Mouse (Mus musculus) limb, embryonic 10.5 days (tissue): Measurements from ENCODE around the gene 4921524J17Rik. TPM values are rescaled to one million over a fixed set of nuclear protein-coding genes. Genes with fewer than 3 reads are reported as not detected.

Experiments
- DNase-seq: peaks from one replicate; pipeline ENCODE4 v3.0.0-alpha.2; 2017; ENCODE audit warnings: low spot score
- H3K27ac ChIP-seq: fragments of 300-500 bp; sonication (generic); 2 replicates; pipeline ENCODE4 v1.5.1; 2016; ENCODE audit warnings: mild to moderate bottlenecking
- H3K27me3 ChIP-seq: fragments of 300-500 bp; sonication (generic); 2 replicates; pipeline ENCODE4 v1.6.1; 2016; ENCODE audit warnings: low read depth, mild to moderate bottlenecking; ENCODE audit not compliant: poor library complexity, severe bottlenecking
- H3K36me3 ChIP-seq: fragments of 300-500 bp; sonication (generic); 2 replicates; pipeline ENCODE4 v1.6.1; 2016; ENCODE audit warnings: mild to moderate bottlenecking, moderate library complexity
- H3K4me1 ChIP-seq: fragments of 300-500 bp; sonication (generic); 2 replicates; pipeline ENCODE4 v1.6.1; 2016
- H3K4me3 ChIP-seq: fragments of 300-500 bp; sonication (generic); 2 replicates; pipeline ENCODE4 v1.5.1; 2016; ENCODE audit warnings: mild to moderate bottlenecking, moderate library complexity
- H3K9me3 ChIP-seq: fragments of 300-500 bp; sonication (generic); replicated peaks from 2 replicates; pipeline ENCODE4 v1.6.1; 2016; ENCODE audit warnings: mild to moderate bottlenecking
- WGBS: fragments of 180-500 bp; shearing (Covaris S2); methylation state at CpG from one replicate; pipeline ENCODE4 v1.1.7; 2016; 5-methylcytosine and 5-hydroxymethylcytosine counted together
- polyA plus RNA-seq: library from polyadenylated mRNA; unstranded; fragments of >200 nt; fragmentation: Nextera tagmentation; extraction: Ambion mirVana; gene quantifications from 2 replicates; pipeline ENCODE4 v1.2.1, GENCODE M21; 2016

The 4921524J17Rik gene
- polyA plus RNA-seq, 1 experiment from 2014 or later: 41.4 TPM

DNA sequence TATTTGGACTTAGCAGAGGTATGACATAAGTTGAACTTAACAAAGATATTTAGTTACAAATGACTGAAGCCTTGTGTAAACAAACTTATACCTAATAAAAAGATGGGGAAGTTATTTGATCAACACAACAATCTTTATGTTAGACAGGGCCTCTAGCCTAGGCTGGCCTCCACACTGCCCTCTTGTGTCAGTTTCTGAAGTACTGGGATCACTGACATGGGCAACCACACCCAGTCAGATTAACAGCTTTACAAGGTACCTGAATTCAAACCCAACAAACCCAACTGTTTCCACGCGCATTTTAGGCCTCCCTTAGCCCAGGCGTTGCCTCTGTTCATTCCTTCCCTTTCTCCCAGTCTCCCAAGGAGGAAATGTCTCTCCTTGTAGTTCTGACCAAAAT, 28.7 kb upstream of the 4921524J17Rik start:
- H3K9me3 ChIP-seq: no peaks in the 10 kb centered on the region
- 73% methylated on average over 3 of the region's 3 CpGs for WGBS
- no peak for DNase-seq
- no peaks in the 10 kb centered on the region for H3K27me3 ChIP-seq
- no peaks in the 10 kb centered on the region for H3K4me1 ChIP-seq
- H3K27ac ChIP-seq: no peak overlapping the region
- no peak overlapping the region for H3K4me3 ChIP-seq
- H3K36me3 ChIP-seq: no peaks in the 10 kb centered on the region

DNA sequence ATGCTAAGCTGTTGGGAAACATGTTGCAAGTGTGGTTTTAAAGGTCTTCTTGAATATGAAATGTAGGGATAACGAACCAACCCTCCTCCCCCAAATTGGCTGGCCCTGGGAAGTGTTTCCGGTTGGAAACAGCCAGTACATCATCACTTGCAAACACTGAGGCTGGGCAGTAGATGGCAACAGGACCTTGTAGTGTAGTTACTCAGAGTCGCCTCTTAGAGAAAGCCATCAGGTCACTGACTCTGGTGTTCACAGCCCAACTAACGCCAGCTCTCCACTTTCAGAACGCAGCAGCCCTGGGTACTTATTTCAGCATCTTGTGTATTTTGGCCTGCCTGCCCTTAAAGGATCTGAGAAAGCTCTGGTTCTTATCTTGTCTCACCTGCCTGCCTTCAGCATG, 28.2 kb upstream of the 4921524J17Rik start:
- H3K4me3 ChIP-seq: no peak overlapping the region
- DNase-seq: no peak
- H3K36me3 ChIP-seq: no peaks in the 10 kb centered on the region
- no peak overlapping the region for H3K27ac ChIP-seq
- 35% methylated on average over 5 of the region's 5 CpGs for WGBS
- no peaks in the 10 kb centered on the region for H3K27me3 ChIP-seq
- H3K4me1 ChIP-seq: no peaks in the 10 kb centered on the region
- H3K9me3 ChIP-seq: no peaks in the 10 kb centered on the region

- H3K27ac ChIP-seq: no peak overlapping the region
- H3K4me3 ChIP-seq: no peak overlapping the region
- H3K27me3 ChIP-seq: no peaks in the 10 kb centered on the region
- H3K9me3 ChIP-seq: no peaks in the 10 kb centered on the region
- no peaks in the 10 kb centered on the region for H3K36me3 ChIP-seq
- no peak for DNase-seq
- 0 out of 2 replicates have a peak, but pooled peaks cover 3% of the 10 kb centered on the region for H3K4me1 ChIP-seq
- 84% methylated on average over 3 of the region's 3 CpGs for WGBS
Measured at GRCm38 (mm10) chr8:85459582-85459981, 26.9 kb upstream of the 4921524J17Rik start.

DNA sequence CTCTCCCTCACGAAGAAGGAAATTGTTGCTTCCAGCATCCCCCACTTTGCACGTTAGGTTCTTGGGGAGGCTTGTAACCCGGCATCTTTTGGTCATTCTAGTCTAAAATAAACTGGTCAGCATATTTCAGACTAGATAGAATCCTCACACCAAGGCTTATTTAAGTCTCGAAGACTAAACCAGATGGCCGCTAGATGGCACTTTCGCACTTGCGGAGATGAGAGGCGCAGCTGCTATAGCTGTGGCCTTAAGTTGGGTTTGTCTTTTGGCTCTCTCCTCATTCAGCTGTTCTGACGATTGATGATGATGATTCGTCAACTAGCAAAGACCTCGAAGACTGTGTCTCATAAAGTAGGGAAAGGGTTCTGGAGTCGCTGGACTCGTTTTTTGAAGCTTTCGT, 23.9 kb upstream of the 4921524J17Rik start:
- Histone ChIP-seq H3K27ac (no peak overlapping the region), H3K4me1 (peaks cover 22% of the 10 kb centered on the region), H3K36me3 (no peaks in the 10 kb centered on the region), H3K9me3 (no peaks in the 10 kb centered on the region), H3K4me3 (no peak overlapping the region), H3K27me3 (no peaks in the 10 kb centered on the region)
- peak; percentile 72 for DNase-seq
- 10% methylated on average over 14 of the region's 14 CpGs for WGBS

DNA sequence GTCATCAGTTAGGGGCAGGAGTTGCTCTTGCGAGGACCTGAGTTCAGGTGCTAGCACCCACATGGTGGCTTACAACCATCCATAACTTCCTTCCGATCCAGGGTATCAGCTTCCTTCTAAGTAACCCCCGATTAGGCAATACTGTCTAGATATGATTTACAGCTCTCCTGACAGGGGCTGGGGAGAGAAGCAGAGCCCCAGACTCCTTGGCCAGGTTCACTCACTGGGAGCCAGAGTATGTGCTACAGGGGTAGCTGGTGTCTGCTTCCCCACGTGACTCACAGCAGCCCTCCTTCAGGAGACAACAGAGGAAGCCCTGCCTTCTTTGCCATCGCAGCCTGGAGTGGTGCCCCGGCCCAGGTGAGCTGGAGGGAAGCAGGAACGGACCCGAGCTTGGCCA, 22.1 kb upstream of the 4921524J17Rik start:
- 70% methylated on average over 8 of the region's 8 CpGs for WGBS
- no peak overlapping the region for H3K27ac ChIP-seq
- no peak for DNase-seq
- H3K4me1 ChIP-seq: peaks cover 22% of the 10 kb centered on the region
- no peaks in the 10 kb centered on the region for H3K36me3 ChIP-seq
- H3K4me3 ChIP-seq: no peak overlapping the region
- H3K9me3 ChIP-seq: no peaks in the 10 kb centered on the region
- no peaks in the 10 kb centered on the region for H3K27me3 ChIP-seq

DNA sequence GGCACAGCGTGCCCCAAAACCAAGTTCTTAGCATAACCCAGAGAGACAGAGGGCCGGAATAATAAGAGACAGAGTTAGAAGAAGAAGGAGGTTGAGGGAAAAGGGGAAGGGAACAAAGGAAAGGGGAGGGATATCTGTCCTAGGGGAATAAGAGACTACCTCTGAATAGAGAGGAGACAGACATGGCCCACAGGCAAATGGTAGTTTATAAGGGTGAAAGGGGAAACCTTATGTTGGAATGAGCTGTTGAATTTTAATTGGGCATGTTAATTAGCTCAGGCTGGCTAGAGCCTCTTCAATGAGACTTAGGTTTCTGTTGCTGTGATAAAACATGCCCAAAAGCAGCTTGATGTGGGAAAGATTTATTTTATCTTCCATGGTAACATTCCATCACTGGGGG, 20.6 kb upstream of the 4921524J17Rik start:
- Histone ChIP-seq H3K27me3 (no peaks in the 10 kb centered on the region), H3K4me3 (no peak overlapping the region), H3K36me3 (no peaks in the 10 kb centered on the region), H3K9me3 (no peaks in the 10 kb centered on the region), H3K27ac (no peak overlapping the region), H3K4me1 (peaks cover 22% of the 10 kb centered on the region)
- WGBS: 90% methylated on average over 2 of the region's 2 CpGs
- DNase-seq: no peak

GRCm38 (mm10) chr8:85452328-85452727, 19.7 kb upstream of the 4921524J17Rik start:
- H3K9me3 ChIP-seq: no peaks in the 10 kb centered on the region
- peak overlapping the region; percentile 31 for H3K4me3 ChIP-seq
- DNase-seq: peak; percentile 45
- no peaks in the 10 kb centered on the region for H3K36me3 ChIP-seq
- H3K27me3 ChIP-seq: no peaks in the 10 kb centered on the region
- H3K4me1 ChIP-seq: peaks cover 22% of the 10 kb centered on the region
- H3K27ac ChIP-seq: no peak overlapping the region
- WGBS: 23% methylated on average over 14 of the region's 14 CpGs

DNA sequence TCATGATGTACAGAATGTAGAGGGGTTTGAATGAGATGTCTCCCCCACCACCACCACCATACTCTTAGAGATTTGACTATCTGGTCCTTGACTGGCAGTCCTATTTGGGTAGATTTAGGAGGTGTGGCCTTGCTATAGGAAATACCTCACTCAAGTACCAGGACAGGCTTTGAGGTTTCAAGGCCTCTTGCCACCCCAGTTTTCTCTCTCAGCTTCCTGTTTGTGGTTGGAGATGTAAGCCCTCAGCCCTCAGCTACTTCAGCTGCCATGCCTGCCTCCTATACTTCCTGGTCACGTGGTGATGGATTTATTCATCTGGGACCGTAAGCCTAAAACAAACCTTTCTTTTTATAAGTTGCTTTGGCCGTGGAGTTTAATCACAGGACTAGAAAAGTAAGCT, 17.7 kb upstream of the 4921524J17Rik start:
- no peak overlapping the region for H3K4me3 ChIP-seq
- H3K4me1 ChIP-seq: peaks cover 22% of the 10 kb centered on the region
- H3K36me3 ChIP-seq: no peaks in the 10 kb centered on the region
- no peaks in the 10 kb centered on the region for H3K9me3 ChIP-seq
- DNase-seq: no peak
- H3K27me3 ChIP-seq: no peaks in the 10 kb centered on the region
- 83% methylated on average over 3 of the region's 3 CpGs for WGBS
- no peak overlapping the region for H3K27ac ChIP-seq

DNA sequence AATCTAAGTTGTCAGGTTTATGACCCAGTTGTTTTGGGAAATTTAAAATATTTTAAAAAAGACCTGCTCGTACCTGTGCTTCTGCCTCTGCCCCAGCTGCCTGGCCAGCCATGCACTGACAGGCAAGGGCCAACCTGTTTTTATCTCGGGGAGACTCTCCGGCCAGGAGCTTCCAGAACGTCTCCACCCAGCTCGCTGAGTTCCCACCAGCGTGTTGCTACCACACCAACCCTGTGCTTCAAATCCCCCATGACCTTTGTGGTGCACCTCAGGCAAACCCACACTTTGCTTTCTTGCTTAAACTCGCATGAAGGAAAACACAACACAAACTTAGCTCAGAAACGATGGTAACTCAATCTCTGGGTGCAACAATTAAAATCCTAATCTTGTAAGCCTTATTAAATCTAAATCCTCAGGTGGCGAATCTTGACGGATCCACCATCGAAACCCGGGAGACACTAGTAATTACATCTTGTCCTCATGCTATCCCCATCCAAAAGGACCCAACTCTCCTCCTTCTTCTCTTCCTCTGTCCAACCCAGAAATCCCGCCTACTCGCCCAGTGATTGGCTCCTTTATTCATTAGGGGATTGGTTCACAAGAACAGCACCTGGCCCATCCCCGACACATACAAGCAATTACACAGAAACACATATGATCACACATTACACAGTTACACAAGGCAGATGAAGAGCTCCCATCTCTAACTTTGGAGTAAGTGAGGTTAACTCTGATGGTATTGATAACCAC, 13.5 kb upstream of the 4921524J17Rik start:
- H3K9me3 ChIP-seq: no peaks in the 10 kb centered on the region
- no peak overlapping the region for H3K4me3 ChIP-seq
- H3K27ac ChIP-seq: no peak overlapping the region
- no peak for DNase-seq
- H3K27me3 ChIP-seq: no peaks in the 10 kb centered on the region
- no peaks in the 10 kb centered on the region for H3K36me3 ChIP-seq
- H3K4me1 ChIP-seq: no peaks in the 10 kb centered on the region
- WGBS: 79% methylated on average over 15 of the region's 15 CpGs

DNA sequence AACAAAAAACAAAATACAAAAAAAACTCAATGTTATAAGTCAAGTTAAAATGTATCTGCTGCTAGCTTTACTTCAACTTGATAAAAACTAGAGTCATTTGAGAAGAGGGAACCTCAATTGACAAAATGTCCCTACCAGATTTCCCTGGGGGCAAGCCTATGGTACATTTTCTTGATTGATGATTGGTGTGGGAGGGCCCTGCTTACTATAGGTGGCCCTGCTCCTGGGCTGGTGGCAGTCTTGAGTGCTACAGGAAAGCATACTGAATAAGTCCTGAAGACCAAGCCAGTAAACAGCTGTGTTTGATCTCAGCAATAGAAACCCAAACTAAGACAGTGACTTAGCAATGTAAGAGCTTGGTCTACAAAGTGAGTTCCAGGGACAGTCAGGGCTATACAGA, 11.5 kb upstream of the 4921524J17Rik start:
- no peak overlapping the region for H3K27ac ChIP-seq
- H3K27me3 ChIP-seq: no peaks in the 10 kb centered on the region
- H3K9me3 ChIP-seq: no peaks in the 10 kb centered on the region
- H3K4me3 ChIP-seq: no peak overlapping the region
- no peaks in the 10 kb centered on the region for H3K36me3 ChIP-seq
- no peak for DNase-seq
- no peaks in the 10 kb centered on the region for H3K4me1 ChIP-seq

- DNase-seq: no peak
- Histone ChIP-seq H3K9me3 (no peaks in the 10 kb centered on the region), H3K4me1 (no peaks in the 10 kb centered on the region), H3K36me3 (no peaks in the 10 kb centered on the region), H3K4me3 (no peak overlapping the region), H3K27ac (no peak overlapping the region), H3K27me3 (no peaks in the 10 kb centered on the region)
- WGBS: 48% methylated on average over 5 of the region's 5 CpGs
Measured at GRCm38 (mm10) chr8:85441564-85441963, 8.9 kb upstream of the 4921524J17Rik start.

DNA sequence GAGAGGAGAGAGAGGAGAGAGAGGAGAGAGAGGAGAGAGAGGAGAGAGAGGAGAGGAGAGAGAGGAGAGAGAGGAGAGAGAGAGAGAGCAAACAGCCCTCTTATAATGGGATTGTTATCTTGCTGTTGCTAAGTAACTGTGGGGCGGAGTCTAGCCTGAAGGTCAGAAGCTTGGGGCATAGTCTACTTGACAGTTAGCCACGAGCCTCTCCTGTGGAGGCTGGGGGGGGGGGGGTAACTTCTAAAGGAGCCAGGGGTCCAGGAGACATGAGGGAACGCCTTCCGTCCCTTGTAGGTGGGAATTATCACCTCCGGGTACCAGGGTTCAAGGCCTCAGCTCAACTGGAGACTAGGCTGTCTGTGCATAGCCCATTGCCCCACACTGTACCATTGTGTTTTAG, 3.1 kb upstream of the 4921524J17Rik start:
- Histone ChIP-seq H3K9me3 (no peaks in the 10 kb centered on the region), H3K4me3 (no peak overlapping the region), H3K27me3 (no peaks in the 10 kb centered on the region), H3K36me3 (no peaks in the 10 kb centered on the region), H3K4me1 (peaks cover 8% of the 10 kb centered on the region), H3K27ac (no peak overlapping the region)
- 53% methylated on average over 5 of the region's 5 CpGs for WGBS
- DNase-seq: no peak

GRCm38 (mm10) chr8:85434817-85435216, 2.2 kb upstream of the 4921524J17Rik start:
- WGBS: 67% methylated on average over 12 of the region's 12 CpGs
- peaks cover 11% of the 10 kb centered on the region for H3K4me1 ChIP-seq
- no peak for DNase-seq
- no peaks in the 10 kb centered on the region for H3K36me3 ChIP-seq
- no peaks in the 10 kb centered on the region for H3K27me3 ChIP-seq
- H3K27ac ChIP-seq: no peak overlapping the region
- no peaks in the 10 kb centered on the region for H3K9me3 ChIP-seq
- H3K4me3 ChIP-seq: no peak overlapping the region

- peak overlapping the region; percentile 86 for H3K4me3 ChIP-seq
- peak overlapping the region; percentile 96 for H3K27ac ChIP-seq
- no peaks in the 10 kb centered on the region for H3K27me3 ChIP-seq
- no peaks in the 10 kb centered on the region for H3K9me3 ChIP-seq
- DNase-seq: no peak
- H3K4me1 ChIP-seq: peaks cover 17% of the 10 kb centered on the region
- 4% methylated on average over 6 of the region's 6 CpGs for WGBS
- H3K36me3 ChIP-seq: no peaks in the 10 kb centered on the region
Measured at GRCm38 (mm10) chr8:85433017-85433393, 372 bp upstream of the 4921524J17Rik start.
